Mouse (Mus musculus): ENCODE data around the gene Gm5797. TPM values are rescaled to one million over a fixed set of nuclear protein-coding genes. Genes with fewer than 3 reads are reported as not detected.
"Not testable (repeated sequence)": the region's sequence is repeated elsewhere in the genome, so short reads cannot be mapped to it uniquely, and the experiment has no call there.

Gene Gm5797
- polyA plus RNA-seq (2014; fragmentation: Nextera tagmentation; extraction: Ambion mirVana): not detected in 2 replicates

GRCm38 (mm10) chr14:7332295-7332694, at the start of gene Gm5797:
Gene Gm5797, minus strand, starts transcription at chr14:7332395.
- H3K9me3 ChIP-seq (ENCODE audit: control insufficient read depth, low read length); H3K4me1 ChIP-seq (replicated peaks; ENCODE audit: control insufficient read depth, insufficient read depth, low read length); H3K27ac ChIP-seq (ENCODE audit: low read depth, low read length); ATAC-seq (replicated peaks; ENCODE audit: low FRiP score); DNase-seq (ENCODE audit: low spot score); H3K9ac ChIP-seq (ENCODE audit: low read depth, low read length); H3K4me2 ChIP-seq; H3K4me3 ChIP-seq (ENCODE audit: low read depth, low read length); H3K36me3 ChIP-seq (ENCODE audit: control insufficient read depth, insufficient read depth, low read length); H3K27me3 ChIP-seq (replicated peaks; ENCODE audit: control insufficient read depth, insufficient read depth, low read length): not testable (repeated sequence)
- WGBS: no CpG with 5 or more reads among the region's 1 CpGs

- DNase-seq (ENCODE audit: low spot score); H3K4me1 ChIP-seq (replicated peaks; ENCODE audit: control insufficient read depth, insufficient read depth, low read length); H3K27me3 ChIP-seq (replicated peaks; ENCODE audit: control insufficient read depth, insufficient read depth, low read length); H3K4me3 ChIP-seq (ENCODE audit: low read depth, low read length); ATAC-seq (replicated peaks; ENCODE audit: low FRiP score); H3K4me2 ChIP-seq; H3K9me3 ChIP-seq (ENCODE audit: control insufficient read depth, low read length); H3K27ac ChIP-seq (ENCODE audit: low read depth, low read length); H3K36me3 ChIP-seq (ENCODE audit: control insufficient read depth, insufficient read depth, low read length); H3K9ac ChIP-seq (ENCODE audit: low read depth, low read length): not testable (repeated sequence)
- 71% methylated on average over 3 of the region's 3 CpGs for WGBS
Measured at GRCm38 (mm10) chr14:7365034-7365433, 32.8 kb upstream of the Gm5797 start, which contains the start of gene Gm8374. Gene Gm8374, minus strand, starts transcription at chr14:7365134.

GRCm38 (mm10) chr14:7315093-7315492, 17.1 kb downstream of the Gm5797 start:
- H3K9me3 ChIP-seq (ENCODE audit: control insufficient read depth, low read length); H3K36me3 ChIP-seq (ENCODE audit: control insufficient read depth, insufficient read depth, low read length); H3K27me3 ChIP-seq (replicated peaks; ENCODE audit: control insufficient read depth, insufficient read depth, low read length); ATAC-seq (replicated peaks; ENCODE audit: low FRiP score); H3K4me1 ChIP-seq (replicated peaks; ENCODE audit: control insufficient read depth, insufficient read depth, low read length); H3K9ac ChIP-seq (ENCODE audit: low read depth, low read length); H3K27ac ChIP-seq (ENCODE audit: low read depth, low read length): not testable (repeated sequence)
- under 1% methylated on average over 12 of the region's 19 CpGs for WGBS
- DNase-seq (ENCODE audit: low spot score): peak; percentile 31
- Histone ChIP-seq H3K4me2 (peak overlapping the region; percentile 56), H3K4me3 (ENCODE audit: low read depth, low read length) (peak overlapping the region; percentile 39)

GRCm38 (mm10) chr14:7314661-7315060, 17.5 kb downstream of the Gm5797 start, which contains the start of gene Gm3739:
Gene Gm3739, minus strand, starts transcription at chr14:7315049.
- H3K4me1 ChIP-seq (replicated peaks; ENCODE audit: control insufficient read depth, insufficient read depth, low read length); H3K27ac ChIP-seq (ENCODE audit: low read depth, low read length); H3K27me3 ChIP-seq (replicated peaks; ENCODE audit: control insufficient read depth, insufficient read depth, low read length); H3K9me3 ChIP-seq (ENCODE audit: control insufficient read depth, low read length); ATAC-seq (replicated peaks; ENCODE audit: low FRiP score); H3K36me3 ChIP-seq (ENCODE audit: control insufficient read depth, insufficient read depth, low read length); DNase-seq (ENCODE audit: low spot score); H3K9ac ChIP-seq (ENCODE audit: low read depth, low read length): not testable (repeated sequence)
- 0% methylated on average over 12 of the region's 35 CpGs for WGBS
- H3K4me3 ChIP-seq (ENCODE audit: low read depth, low read length): peak within 1 kb of the TSS; percentile 39
- peak within 1 kb of the TSS; percentile 56 for H3K4me2 ChIP-seq

Other genes with a start within 250 kb of the Gm5797 start
- 0.32 TPM in 1 of 2 replicates, not detected in the other for gene Gm3696, start 231.8 kb downstream of the Gm5797 start, polyA plus RNA-seq (2014; fragmentation: Nextera tagmentation; extraction: Ambion mirVana)
- not detected in 2 replicates for gene Gm6676, start 207.0 kb downstream of the Gm5797 start, polyA plus RNA-seq (2014; fragmentation: Nextera tagmentation; extraction: Ambion mirVana)
- 1.1 and 1.2 TPM in 2 replicates for gene Gm3512, start 157.9 kb downstream of the Gm5797 start, polyA plus RNA-seq (2014; fragmentation: Nextera tagmentation; extraction: Ambion mirVana)
- gene Gm16434, start 137.9 kb downstream of the Gm5797 start, polyA plus RNA-seq (2014; fragmentation: Nextera tagmentation; extraction: Ambion mirVana): not detected in 2 replicates
- gene Gm3727, start 67.7 kb downstream of the Gm5797 start, polyA plus RNA-seq (2014; fragmentation: Nextera tagmentation; extraction: Ambion mirVana): not detected in 2 replicates
- 0.11 and 0.21 TPM in 2 replicates for gene Gm3739, start 17.3 kb downstream of the Gm5797 start, polyA plus RNA-seq (2014; fragmentation: Nextera tagmentation; extraction: Ambion mirVana)
- not detected in 2 replicates for gene Gm8374, start 32.7 kb upstream of the Gm5797 start, polyA plus RNA-seq (2014; fragmentation: Nextera tagmentation; extraction: Ambion mirVana)
- gene Gm3755, start 118.5 kb upstream of the Gm5797 start, polyA plus RNA-seq (2014; fragmentation: Nextera tagmentation; extraction: Ambion mirVana): not detected in 2 replicates
- 0.19 and 0.23 TPM in 2 replicates for gene Gm3752, start 151.4 kb upstream of the Gm5797 start, polyA plus RNA-seq (2014; fragmentation: Nextera tagmentation; extraction: Ambion mirVana)
- gene Gm3558, start 236.2 kb upstream of the Gm5797 start, polyA plus RNA-seq (2014; fragmentation: Nextera tagmentation; extraction: Ambion mirVana): not detected in 2 replicates